Mouse (Mus musculus): Measurements from ENCODE around the gene Dlg4.

Dlg4 gene

DNA sequence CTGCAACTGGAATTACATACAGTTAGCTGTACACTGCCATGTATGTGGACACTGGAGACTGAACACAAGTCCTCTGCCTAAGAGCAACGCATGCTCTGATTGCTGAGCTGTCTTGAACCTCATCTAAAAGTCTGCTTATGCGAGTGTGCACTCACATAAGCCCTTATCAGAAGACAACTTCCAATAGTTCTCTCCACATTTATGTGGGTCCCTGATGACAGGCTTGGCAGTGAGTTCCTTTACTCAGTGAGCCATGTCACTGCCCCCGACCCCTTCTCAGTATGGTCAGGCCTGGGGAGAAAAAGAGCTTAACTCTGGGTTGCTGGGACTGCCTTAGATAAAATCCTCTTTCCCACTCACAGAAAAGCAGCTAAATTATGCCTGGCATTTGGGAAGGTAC lies at the start of gene Dlg4:
TSS of gene Dlg4 (plus strand) at position 274 of the 400 bp plus-strand sequence.
- DNase-seq (ENCODE audit: low read depth, low spot score), result no peak

DNA sequence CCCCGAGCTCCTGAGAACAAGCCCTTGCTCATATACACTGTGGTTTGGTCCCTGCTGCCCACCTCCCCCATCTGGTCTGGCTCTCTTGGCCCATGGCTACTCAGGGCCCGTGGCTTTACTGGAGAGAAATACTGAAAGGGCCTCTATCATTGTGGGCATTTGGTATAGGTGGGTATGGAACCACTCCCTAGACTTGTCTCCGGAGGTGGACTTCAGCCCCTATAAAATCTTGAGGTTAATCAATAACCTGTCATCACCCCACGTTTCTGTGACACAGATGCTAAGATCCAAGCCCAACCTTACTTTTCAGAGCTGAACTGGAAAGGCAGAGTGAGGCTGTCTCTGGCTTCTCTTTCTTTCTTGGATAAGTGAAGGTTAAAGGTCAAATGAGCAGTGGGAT lies 47.9 kb upstream of the Dlg4 start:
- no peak for DNase-seq (ENCODE audit: low read depth, low spot score)

DNA sequence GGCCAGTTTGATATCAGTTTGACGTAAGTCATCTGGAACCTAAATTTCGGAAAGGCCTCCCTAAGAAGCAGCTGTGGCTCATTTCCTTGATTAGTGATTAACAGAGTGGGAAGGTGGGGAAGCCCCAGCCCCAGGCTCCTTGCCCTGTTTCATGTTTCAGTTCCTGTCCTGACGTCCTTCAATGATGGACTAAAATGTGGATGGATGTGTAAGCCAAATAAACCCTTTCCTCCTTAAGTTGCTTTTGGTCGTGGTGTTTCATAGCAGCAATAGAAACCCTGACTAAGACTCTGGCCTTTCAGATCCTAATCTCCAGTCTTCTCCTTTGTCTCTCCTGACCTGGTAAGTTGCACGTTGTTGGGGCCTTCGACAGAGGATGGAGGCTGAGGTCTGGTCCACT lies 46.5 kb upstream of the Dlg4 start:
- DNase-seq (ENCODE audit: low read depth, low spot score), result no peak

DNA sequence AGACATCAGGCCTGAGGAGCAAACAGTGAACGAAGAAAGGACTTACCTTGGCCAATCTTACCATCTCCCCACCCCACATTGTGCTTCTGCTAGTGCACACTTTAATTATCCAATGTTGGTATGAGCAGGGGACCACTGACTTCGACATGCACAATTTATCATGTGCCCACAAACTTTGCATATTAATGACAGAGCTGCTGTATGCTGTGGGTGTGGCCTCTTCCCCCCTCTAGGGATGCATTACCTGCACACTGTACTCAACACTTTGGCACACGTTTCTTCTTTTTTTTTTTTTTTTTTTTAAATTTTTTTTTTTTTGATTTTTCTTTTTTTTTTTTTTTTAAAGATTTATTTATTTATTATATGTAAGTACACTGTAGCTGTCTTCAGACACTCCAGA lies 46.0 kb upstream of the Dlg4 start:
- DNase-seq (ENCODE audit: low read depth, low spot score), result no peak

DNA sequence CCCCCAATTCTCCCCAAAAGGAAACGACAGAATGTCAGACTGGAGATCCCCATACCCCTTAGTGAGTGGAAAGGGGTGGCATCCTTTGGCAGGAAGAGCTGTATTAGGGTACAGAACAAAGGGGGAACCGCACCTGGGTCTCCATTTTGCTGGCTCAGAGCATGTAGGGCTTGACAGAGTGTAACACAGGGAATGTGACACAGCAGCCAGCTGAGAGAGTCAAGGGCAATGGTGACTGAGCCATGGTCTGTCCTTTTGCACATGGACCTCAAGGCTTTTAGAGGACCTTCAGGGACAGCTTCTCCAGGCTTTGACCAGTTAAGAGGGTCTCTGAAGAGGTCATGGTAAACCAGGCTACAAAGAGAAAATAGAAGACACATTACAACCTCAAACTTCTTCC lies 41.8 kb upstream of the Dlg4 start:
- no peak for DNase-seq (ENCODE audit: low read depth, low spot score)

DNA sequence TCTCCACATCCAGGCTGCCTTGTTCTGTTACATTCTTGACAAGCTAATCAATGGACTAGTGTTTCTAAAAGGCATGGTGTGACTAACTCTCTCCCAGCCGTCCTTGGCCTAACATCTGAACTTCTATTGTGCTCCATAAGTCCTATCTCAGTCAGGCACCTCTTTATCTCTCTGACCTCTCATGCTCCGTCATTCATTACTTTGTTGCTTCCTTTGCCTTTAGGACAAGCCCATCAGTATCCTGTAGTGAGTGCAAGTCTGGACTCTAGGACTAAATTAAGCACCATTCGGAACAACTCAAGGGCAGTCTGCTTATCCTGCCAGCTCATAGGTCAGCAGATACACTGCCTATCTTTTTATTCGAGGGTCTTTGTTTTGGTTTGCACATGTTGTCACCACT lies 40.5 kb upstream of the Dlg4 start:
- DNase-seq (ENCODE audit: low read depth, low spot score), result no peak

DNA sequence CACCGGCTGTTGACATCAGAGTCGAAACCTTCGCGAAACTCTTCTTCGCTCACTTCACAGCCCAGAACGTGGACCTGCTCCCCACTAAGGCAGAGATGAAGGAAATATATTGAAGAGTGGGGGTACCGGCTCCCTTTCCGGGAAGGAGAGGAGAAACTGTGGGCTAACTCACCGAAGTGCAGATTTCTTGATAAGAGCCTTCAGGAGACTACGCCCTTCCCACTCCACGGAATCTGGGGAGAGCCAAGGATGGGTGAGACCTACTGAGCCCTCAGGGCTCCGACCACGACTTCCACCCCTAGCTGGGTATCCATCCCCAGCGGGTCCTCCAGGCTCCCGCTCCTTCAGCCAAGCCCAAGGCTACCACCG lies 36.9 kb upstream of the Dlg4 start:
- DNase-seq (ENCODE audit: low read depth, low spot score), result no peak

DNA sequence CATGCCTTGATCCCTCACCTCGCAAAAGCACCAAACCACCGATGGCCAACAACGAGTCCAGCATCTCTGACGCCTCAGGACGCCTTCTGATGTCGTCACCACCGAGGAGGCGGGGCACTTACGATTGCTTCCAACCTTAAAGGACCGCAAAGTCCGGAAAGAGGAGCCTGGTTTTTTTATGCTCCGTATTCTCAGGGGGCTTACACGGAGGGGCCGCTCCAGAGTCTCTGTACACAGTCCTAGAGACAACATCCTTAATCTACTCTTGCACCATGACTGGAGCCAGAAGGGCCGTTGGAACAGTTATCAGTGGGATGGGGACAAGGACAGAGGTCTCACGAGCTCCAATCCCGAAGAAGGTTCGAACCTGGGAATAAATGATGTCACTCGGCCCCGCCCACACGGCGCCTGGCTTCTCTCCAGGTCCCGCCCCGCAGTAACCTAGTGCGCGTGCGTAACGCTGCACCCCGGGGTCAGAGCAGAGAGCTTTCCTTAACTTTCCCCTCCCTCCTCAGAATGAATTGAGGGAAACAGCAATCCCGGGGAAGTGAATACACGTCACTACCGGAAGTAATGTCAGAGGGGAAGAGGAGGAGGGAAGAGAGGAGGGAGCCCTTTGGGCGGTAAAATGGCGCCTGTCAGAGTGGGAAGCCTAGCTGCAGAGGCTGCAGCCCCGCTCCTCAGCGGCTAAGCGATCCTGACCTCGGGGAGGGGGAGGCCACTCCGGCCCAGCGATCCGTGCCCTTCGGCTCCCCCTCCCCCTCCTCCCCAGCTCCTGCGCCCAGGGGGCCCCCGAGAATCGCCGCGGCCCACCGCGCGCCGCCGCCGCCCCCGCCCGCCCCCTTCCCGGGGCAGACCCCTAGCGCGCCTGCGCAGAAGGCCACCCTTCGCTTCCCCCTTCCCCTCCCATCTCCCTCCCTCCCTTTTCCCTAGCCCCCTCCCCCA lies 36.3 kb upstream of the Dlg4 start:
- DNase-seq (ENCODE audit: low read depth, low spot score), result peak; percentile 92

DNA sequence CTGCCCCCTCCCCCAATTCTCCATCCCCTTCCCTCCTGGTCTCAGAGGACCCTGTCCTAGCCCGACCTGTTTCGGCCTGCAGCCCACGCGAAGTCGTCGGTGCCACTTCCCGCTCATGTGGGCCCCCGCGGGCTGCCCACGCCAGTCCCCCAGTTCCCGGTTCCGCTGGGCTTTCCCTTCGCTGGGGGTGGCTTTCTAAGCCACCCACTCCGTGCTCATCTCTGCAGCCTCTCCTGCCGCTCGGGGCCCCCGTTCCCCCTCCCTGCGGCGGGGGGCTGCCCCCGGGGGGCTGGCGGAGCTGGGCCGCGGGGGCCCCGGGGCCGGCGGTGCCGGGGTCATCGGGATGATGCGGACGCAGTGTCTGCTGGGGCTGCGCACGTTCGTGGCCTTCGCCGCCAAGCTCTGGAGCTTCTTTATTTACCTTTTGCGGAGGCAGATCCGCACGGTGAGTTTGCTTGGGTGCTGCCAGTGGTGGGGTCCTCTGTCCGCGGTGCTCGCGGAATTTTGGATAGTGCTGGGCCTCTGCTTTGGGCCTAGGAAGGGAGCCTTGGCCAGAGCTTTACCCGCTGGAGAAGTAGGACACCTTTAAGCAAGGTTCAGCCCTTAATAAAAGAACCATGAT lies 35.5 kb upstream of the Dlg4 start, which contains the start of gene Ctdnep1:
TSS of gene Ctdnep1 (plus strand) at position 16 of the 622 bp plus-strand sequence.
- no peak for DNase-seq (ENCODE audit: low read depth, low spot score)

DNA sequence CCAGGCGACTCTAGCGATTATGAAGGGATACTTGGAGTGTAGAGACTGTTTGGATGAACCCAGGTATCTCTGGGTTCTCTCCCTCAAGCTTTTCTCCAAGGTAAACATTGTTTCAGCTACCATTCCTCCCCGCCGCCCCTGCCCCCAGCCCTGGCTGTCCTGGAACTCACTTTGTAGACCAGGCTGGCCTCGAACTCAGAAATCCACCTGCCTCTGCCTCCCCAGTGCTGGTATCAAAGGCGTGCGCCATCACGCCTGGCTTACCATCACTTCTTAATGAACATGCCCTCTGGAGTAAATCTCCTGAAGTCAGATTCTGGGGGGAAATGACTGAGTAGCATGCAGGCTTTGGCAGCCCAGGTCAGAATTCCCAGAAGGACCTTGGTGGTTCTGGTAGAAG lies 34.5 kb upstream of the Dlg4 start, which contains the start of gene Elp5:
TSS of gene Elp5 (minus strand) at position 293 of the 400 bp plus-strand sequence.
- no peak for DNase-seq (ENCODE audit: low read depth, low spot score)

DNA sequence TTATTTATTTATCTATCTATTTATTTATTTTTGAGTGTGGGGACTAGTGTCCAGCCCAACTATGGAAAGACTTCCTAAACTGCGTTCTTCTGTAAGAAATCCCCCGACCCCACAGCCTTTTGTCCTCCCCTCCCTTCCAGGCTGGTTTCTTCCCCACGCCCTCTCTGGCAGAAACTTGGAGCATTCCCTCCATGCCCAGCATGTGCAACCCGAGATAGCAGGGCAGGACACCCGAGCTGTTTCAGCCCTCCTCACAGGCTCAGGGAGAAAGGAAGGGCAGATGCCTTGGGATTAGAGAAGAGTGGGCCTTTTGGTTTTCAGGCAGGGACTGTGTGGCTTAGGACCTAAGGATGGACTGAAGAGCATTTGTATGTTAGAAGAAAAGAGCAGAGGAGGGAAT lies 33.9 kb upstream of the Dlg4 start:
- no peak for DNase-seq (ENCODE audit: low read depth, low spot score)

DNA sequence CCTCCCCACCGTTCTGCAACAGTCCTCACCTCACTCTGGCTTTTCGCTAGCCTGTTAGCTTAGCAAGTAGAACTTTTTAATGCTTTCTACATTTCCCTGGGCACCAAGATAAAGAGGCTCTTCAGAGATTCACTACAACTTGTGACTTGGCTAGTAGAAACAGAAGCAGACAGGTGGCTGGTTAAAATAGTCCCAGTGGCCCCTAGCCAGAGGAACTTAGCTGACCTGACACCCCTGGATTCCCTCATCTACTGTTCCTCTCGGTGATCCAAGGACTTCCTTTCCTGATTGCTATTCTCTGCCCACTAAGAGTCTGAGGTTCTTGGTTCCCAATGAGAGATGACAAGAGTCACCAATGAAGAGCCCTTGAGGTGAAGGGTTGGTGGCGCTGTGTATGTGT lies 33.4 kb upstream of the Dlg4 start:
- DNase-seq (ENCODE audit: low read depth, low spot score), result no peak

DNA sequence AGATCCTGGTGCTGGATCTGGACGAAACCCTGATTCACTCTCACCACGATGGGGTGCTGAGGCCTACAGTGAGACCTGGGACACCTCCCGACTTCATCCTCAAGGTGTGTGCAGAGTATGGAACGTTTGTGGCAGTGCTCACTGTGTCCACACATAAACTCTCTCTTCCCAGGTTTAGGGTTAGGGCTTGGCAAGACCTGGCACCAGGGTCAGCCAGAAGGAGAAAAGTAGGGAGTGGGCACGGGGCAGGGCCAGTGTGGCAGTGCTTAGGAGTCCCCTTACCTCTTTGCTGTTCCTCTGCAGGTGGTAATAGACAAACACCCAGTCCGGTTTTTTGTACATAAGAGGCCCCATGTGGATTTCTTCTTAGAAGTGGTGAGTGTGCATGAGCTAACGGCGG lies 32.3 kb upstream of the Dlg4 start:
- DNase-seq (ENCODE audit: low read depth, low spot score), result no peak

DNA sequence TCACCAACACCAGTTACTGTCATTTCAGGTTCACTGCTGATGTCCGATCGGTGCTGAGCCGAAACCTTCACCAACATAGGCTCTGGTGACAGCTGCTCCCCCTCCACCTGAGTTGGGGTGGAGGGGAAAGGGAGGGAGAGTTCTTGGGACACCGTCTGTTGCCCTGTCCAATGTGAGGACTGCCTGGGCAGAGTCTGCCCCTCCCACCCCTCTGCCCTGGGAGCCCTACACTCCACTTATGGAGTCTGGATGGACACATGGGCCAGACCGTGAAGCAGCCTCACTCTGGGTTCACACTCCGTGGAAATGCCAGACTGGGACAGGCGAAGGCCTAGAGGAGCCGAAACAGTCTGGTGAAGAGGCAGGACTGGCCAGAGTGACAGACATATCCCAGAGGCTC lies 26.8 kb upstream of the Dlg4 start:
- no peak for DNase-seq (ENCODE audit: low read depth, low spot score)

DNA sequence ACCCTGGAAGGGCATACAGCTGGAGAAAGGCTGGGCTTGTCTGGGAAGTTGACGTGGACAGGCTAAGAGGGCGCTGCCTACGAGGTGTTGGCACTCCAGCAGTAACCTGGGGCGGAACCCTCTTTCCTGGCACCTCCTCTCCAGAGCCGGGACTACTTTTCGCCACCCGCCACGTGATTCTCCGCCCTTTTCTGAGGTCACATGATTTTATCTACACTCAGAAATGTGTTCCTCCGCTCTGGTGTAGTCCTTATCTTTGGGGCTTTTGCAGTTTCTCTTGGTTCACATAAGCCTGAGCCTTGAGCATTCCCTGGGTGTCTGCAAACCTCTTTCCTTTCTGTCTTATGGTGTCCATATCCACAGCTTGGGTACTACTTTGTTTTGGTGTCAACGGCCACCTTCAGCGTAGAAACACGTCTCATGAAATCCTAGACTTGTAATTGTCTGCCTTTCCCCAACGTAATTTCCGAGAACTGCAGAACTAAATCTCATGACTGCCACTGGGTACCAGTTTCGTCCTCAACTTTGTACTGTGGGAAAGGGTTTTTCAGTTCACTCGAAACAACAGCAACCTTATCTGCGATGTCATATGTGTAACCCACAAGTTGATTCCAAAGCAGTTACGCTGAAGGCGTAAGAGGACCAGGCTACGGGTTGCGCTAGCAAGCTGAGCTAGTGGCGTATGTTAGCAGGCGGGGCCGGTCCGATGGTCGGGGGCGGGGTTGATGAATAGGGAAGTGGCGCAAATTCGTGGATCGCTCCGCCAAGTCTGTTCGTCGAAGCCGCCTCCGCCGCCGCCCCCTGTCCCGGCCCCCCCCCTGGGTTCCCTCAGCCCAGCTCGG lies 25.7 kb upstream of the Dlg4 start, which contains the start of gene Gabarap:
TSS of gene Gabarap (plus strand) at position 294 of the 842 bp plus-strand sequence.
- DNase-seq (ENCODE audit: low read depth, low spot score), result peak; percentile 97

DNA sequence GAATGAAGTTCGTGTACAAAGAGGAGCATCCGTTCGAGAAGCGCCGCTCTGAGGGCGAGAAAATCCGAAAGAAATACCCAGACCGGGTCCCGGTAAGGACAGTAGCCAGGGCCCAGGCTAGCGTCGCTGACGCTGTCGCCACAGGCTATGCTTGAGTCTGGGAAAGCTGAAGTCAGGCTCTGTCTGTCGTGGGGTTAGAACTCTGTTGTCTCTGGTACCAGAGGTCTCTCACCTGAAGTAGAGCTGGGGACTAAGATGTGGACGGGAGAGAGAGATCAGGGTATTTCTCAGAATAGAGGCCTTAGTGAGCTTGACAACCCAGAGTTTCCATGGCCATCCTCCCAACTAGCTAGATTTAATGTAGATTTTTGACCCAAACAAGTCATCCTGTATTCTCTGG lies 25.0 kb upstream of the Dlg4 start:
- no peak for DNase-seq (ENCODE audit: low read depth, low spot score)

DNA sequence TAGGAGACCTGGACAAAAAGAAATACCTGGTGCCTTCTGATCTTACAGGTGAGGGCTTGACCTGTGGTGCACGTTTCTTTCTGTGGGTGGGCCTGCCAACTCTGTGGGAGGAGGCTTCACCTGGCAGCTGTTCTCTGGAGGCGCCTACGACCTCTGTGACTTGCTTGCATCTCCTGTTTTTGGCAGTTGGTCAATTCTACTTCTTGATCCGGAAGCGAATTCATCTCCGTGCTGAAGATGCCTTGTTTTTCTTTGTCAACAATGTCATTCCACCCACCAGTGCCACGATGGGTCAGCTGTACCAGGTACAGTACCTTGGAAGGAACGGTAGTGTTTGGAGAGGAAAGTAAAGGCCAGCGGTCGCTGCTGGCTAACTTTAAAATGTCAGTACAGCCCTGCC lies 24.3 kb upstream of the Dlg4 start:
- DNase-seq (ENCODE audit: low read depth, low spot score), result no peak

DNA sequence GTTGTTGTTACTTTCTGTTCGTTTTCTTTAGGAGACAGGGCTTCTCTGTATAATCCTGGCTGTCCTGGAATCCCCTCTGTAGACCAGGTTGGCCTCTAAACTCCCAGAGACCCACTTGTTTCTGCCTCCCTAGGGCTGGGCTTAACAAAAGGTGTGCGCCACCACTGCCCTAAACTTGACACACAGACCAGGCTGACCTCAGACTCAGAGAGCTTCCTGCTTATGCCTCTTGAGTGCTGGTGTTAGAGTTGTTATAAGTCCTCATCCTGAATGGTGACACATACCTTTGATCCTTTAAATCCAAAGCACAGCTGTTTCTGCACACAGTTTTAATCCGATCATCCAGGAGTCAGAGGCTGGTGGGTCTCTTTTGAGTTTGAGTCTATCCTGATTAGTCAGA lies 23.8 kb upstream of the Dlg4 start:
- DNase-seq (ENCODE audit: low read depth, low spot score), result no peak

DNA sequence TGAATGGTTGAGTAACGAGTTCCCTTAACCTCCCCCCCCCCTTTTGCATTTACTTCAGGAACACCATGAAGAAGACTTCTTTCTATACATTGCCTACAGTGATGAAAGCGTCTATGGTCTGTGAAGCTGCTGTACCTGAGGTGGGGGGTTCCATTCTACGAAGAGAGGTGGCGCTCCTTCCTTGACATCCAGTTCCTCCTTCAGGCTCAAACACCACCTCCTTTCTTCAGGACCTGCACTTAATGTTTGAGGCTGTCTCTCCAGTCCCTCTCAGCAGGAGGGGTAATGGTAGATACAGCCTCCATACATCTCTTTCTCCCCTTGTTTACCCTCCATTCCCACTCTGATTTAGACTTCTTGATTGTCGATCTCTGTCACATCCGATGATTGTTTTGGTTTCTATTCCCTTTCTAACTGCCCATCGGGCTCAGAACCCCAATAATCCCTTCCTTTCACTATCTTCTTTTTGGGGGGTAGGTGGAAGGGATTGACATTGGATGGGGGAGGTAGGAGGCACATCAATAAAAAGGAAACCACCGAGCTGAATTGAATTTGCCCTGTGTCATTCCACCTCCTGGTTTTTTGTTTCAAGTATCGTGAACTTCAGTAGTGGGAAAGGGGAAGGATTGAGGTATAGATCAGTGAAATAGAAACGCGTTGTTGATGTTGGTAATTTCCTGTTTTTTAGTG lies 22.2 kb upstream of the Dlg4 start:
- no peak for DNase-seq (ENCODE audit: low read depth, low spot score)

DNA sequence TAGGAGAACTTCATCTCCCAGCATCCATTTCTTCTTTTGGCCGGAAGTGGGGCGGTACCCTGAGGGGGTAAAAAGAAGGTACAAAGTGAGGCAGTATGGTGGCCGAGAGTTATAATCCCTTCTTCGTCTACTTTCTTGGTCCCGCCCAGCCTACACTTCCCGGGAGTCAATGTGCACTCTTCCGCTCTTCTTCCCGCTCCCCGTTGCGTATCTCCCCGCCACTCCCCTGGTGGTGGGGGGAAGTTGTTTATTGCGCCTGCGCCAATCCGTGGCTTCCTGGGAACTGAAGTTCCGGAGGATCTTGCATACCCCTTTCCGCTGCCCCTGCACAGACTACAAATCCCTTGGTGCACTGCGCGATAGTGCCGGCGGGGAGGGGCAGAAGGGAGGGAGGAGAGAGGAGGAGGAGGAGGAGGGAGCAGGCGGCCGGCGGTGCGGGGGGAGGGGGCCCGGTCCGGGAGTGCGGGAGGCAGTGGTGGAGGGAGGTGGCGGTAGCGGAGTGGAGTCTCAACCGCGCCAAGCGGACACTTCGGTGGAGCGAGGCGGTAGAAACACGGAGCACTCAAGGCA lies 21.3 kb upstream of the Dlg4 start, which contains the start of gene Phf23:
TSS of gene Phf23 (plus strand) at position 387 of the 570 bp plus-strand sequence.
- peak; percentile 98 for DNase-seq (ENCODE audit: low read depth, low spot score)
